Mouse (Mus musculus) intestine, postnatal 0 days (tissue): ENCODE data around the gene Gm11172. TPM values are rescaled to one million over a fixed set of nuclear protein-coding genes. Genes with fewer than 3 reads are reported as not detected.

Experiments used
- ATAC-seq: fragments of 200-750 bp; cut with Nextera tagmentation; 2 replicates; pipeline ENCODE4 v1.8.0; 2017; ENCODE audit warnings: mild to moderate bottlenecking, moderate TSS enrichment, moderate library complexity
- H3K27ac ChIP-seq: fragments of 300-500 bp; sonication (generic); 2 replicates; pipeline ENCODE4 v1.5.1; 2014; ENCODE audit warnings: mild to moderate bottlenecking, low read depth, low read length, moderate library complexity
- H3K27me3 ChIP-seq: fragments of 300-500 bp; sonication (generic); replicated peaks from 2 replicates; pipeline ENCODE4 v1.6.1; 2014; ENCODE audit warnings: low read length, mixed read lengths; ENCODE audit not compliant: control insufficient read depth, insufficient read depth
- H3K36me3 ChIP-seq: fragments of 300-500 bp; sonication (generic); 2 replicates; pipeline ENCODE4 v1.6.1; 2014; ENCODE audit warnings: mild to moderate bottlenecking, moderate library complexity; ENCODE audit not compliant: control insufficient read depth, insufficient read depth
- H3K4me1 ChIP-seq: fragments of 300-500 bp; sonication (generic); replicated peaks from 2 replicates; pipeline ENCODE4 v1.6.1; 2014; ENCODE audit warnings: antibody characterized with exemption, low read length, mixed read lengths; ENCODE audit not compliant: control insufficient read depth, insufficient read depth
- H3K4me2 ChIP-seq: fragments of 300-500 bp; sonication (generic); replicated peaks from 2 replicates; pipeline ENCODE4 v1.6.1; 2014; ENCODE audit warnings: low read depth, mild to moderate bottlenecking, moderate library complexity
- H3K4me3 ChIP-seq: fragments of 300-500 bp; sonication (generic); 2 replicates; pipeline ENCODE4 v1.5.1; 2014; ENCODE audit warnings: low read depth, low read length
- H3K9ac ChIP-seq: fragments of 300-500 bp; sonication (generic); 2 replicates; pipeline ENCODE4 v1.6.1; 2014; ENCODE audit warnings: mild to moderate bottlenecking, low read depth, low read length
- H3K9me3 ChIP-seq: fragments of 300-500 bp; sonication (generic); 2 replicates; pipeline ENCODE4 v1.6.1; 2016; ENCODE audit warnings: mixed run types; ENCODE audit not compliant: control insufficient read depth
- CTCF ChIP-seq: sonication (generic); IDR thresholded peaks from 2 replicates; pipeline ENCODE4 v1.5.1; 2016; ENCODE audit warnings: low read depth, mild to moderate bottlenecking, control low read depth, antibody characterized with exemption, moderate library complexity
- WGBS: fragments of 180-500 bp; shearing (Covaris S2); extraction: QIAGEN DNeasy Blood & Tissue Kit; methylation state at CpG from one replicate; pipeline ENCODE4 v1.1.7; 2014; 5-methylcytosine and 5-hydroxymethylcytosine counted together
- polyA plus RNA-seq: library from polyadenylated mRNA; unstranded; fragments of >200 nt; fragmentation: Nextera tagmentation; extraction: Ambion mirVana; gene quantifications from 2 replicates; pipeline ENCODE4 v1.2.1, GENCODE M21; 2015

The Gm11172 gene
- polyA plus RNA-seq, 1 experiment from 2014 or later, result not detected

GRCm38 (mm10) chr16:10821387-10821786 lies 8.7 kb downstream of the Gm11172 start:
- H3K36me3 ChIP-seq, result no peaks in the 10 kb centered on the region
- H3K9me3 ChIP-seq, result no peaks in the 10 kb centered on the region
- H3K4me3 ChIP-seq, result no peak overlapping the region
- no peak overlapping the region for H3K4me2 ChIP-seq
- ATAC-seq, result no peak
- H3K4me1 ChIP-seq, result no peaks in the 10 kb centered on the region
- no peak overlapping the region for H3K27ac ChIP-seq
- no peak overlapping the region for H3K9ac ChIP-seq
- TF ChIP-seq CTCF, result no peak
- H3K27me3 ChIP-seq, result no peaks in the 10 kb centered on the region
- 40% methylated on average over 4 of the region's 4 CpGs for WGBS

GRCm38 (mm10) chr16:10824536-10824935 lies 11.8 kb downstream of the Gm11172 start:
- H3K4me1 ChIP-seq, result 0 out of 2 replicates have a peak, but pooled peaks cover 4% of the 10 kb centered on the region
- H3K9ac ChIP-seq, result no peak overlapping the region
- no peaks in the 10 kb centered on the region for H3K27me3 ChIP-seq
- no peak for TF ChIP-seq CTCF
- no peaks in the 10 kb centered on the region for H3K36me3 ChIP-seq
- no peak overlapping the region for H3K4me3 ChIP-seq
- ATAC-seq, result no peak
- no peaks in the 10 kb centered on the region for H3K9me3 ChIP-seq
- WGBS, result 88% methylated on average over 1 of the region's 1 CpGs
- H3K27ac ChIP-seq, result no peak overlapping the region
- H3K4me2 ChIP-seq, result no peak overlapping the region

GRCm38 (mm10) chr16:10825840-10826239 lies 13.1 kb downstream of the Gm11172 start:
- H3K9ac ChIP-seq, result no peak overlapping the region
- no peak overlapping the region for H3K27ac ChIP-seq
- H3K9me3 ChIP-seq, result no peaks in the 10 kb centered on the region
- no peaks in the 10 kb centered on the region for H3K36me3 ChIP-seq
- no peak for TF ChIP-seq CTCF
- no peak overlapping the region for H3K4me3 ChIP-seq
- H3K4me2 ChIP-seq, result no peak overlapping the region
- 0 out of 2 replicates have a peak, but pooled peaks cover 4% of the 10 kb centered on the region for H3K4me1 ChIP-seq
- 85% methylated on average over 4 of the region's 4 CpGs for WGBS
- no peaks in the 10 kb centered on the region for H3K27me3 ChIP-seq
- ATAC-seq, result no peak

GRCm38 (mm10) chr16:10827269-10827668 lies 14.6 kb downstream of the Gm11172 start:
- ATAC-seq, result no peak
- Histone ChIP-seq H3K4me1 (0 out of 2 replicates have a peak, but pooled peaks cover 4% of the 10 kb centered on the region), H3K9ac (no peak overlapping the region), H3K9me3 (no peaks in the 10 kb centered on the region), H3K27me3 (no peaks in the 10 kb centered on the region), H3K27ac (no peak overlapping the region), H3K4me2 (no peak overlapping the region), H3K36me3 (no peaks in the 10 kb centered on the region), H3K4me3 (no peak overlapping the region)
- 87% methylated on average over 9 of the region's 9 CpGs for WGBS
- no peak for TF ChIP-seq CTCF

GRCm38 (mm10) chr16:10827766-10828460 lies 15.2 kb downstream of the Gm11172 start:
- Histone ChIP-seq H3K4me2 (no peak overlapping the region), H3K36me3 (no peaks in the 10 kb centered on the region), H3K4me3 (no peak overlapping the region), H3K27me3 (no peaks in the 10 kb centered on the region), H3K9ac (no peak overlapping the region), H3K4me1 (0 out of 2 replicates have a peak, but pooled peaks cover 4% of the 10 kb centered on the region), H3K27ac (no peak overlapping the region), H3K9me3 (no peaks in the 10 kb centered on the region)
- ATAC-seq, result no peak
- no peak for TF ChIP-seq CTCF
- 85% methylated on average over 7 of the region's 7 CpGs for WGBS

- WGBS, result 52% methylated on average over 4 of the region's 4 CpGs
These were observed 15.7 kb downstream of the Gm11172 start for GRCm38 (mm10) chr16:10828461-10828805.

GRCm38 (mm10) chr16:10834542-10834910 lies 21.8 kb downstream of the Gm11172 start:
- no peak for TF ChIP-seq CTCF
- peak overlapping the region; percentile 98 for H3K4me2 ChIP-seq
- H3K36me3 ChIP-seq, result no peaks in the 10 kb centered on the region
- H3K9me3 ChIP-seq, result no peaks in the 10 kb centered on the region
- no peak overlapping the region for H3K27ac ChIP-seq
- 4% methylated on average over 12 of the region's 12 CpGs for WGBS
- no peak for ATAC-seq
- H3K4me3 ChIP-seq, result peak overlapping the region; percentile 76
- H3K4me1 ChIP-seq, result 0 out of 2 replicates have a peak, but pooled peaks cover 7% of the 10 kb centered on the region
- no peak overlapping the region for H3K9ac ChIP-seq
- no peaks in the 10 kb centered on the region for H3K27me3 ChIP-seq

More at GRCm38 (mm10) chr16:10828461-10828805, 15.7 kb downstream of the Gm11172 start:
- Histone ChIP-seq H3K4me1 (0 out of 2 replicates have a peak, but pooled peaks cover 4% of the 10 kb centered on the region), H3K9me3 (no peaks in the 10 kb centered on the region), H3K4me2 (no peak overlapping the region), H3K27ac (no peak overlapping the region), H3K9ac (no peak overlapping the region), H3K36me3 (no peaks in the 10 kb centered on the region), H3K27me3 (no peaks in the 10 kb centered on the region), H3K4me3 (no peak overlapping the region)
- no peak for TF ChIP-seq CTCF
- peak; percentile 69 for ATAC-seq
